Mouse (Mus musculus) layer of hippocampus, adult 2 months (tissue): ENCODE results near the gene Adamts12. TPM values are rescaled to one million over a fixed set of nuclear protein-coding genes. Genes with fewer than 3 reads are reported as not detected.
A peak's percentile ranks its signal among the peaks of the same experiment; 100 is the strongest.

Source experiments
- DNase-seq, 2 experiments: peaks; one replicate each; pipeline ENCODE4 v3.0.0; 2022; ENCODE audit warnings: low spot score in 2 of 2
- H3K27ac ChIP-seq: fragments of 200-600 bp; 2 replicates; pipeline ENCODE4 v1.8.1; 2022
- H3K4me3 ChIP-seq: fragments of 200-600 bp; 2 replicates; pipeline ENCODE4 v1.8.1; 2022; ENCODE audit warnings: mild to moderate bottlenecking
- CTCF ChIP-seq: fragments of 200-600 bp; conservative IDR thresholded peaks from 2 replicates; pipeline ENCODE4 v1.8.1; 2022; ENCODE audit warnings: antibody characterized with exemption, mild to moderate bottlenecking, moderate library complexity
- total RNA-seq, 2 experiments: library from RNA; stranded (reverse); gene quantifications; 2 replicates each; pipeline ENCODE4 v1.2.3; 2021

Gene Adamts12
- total RNA-seq, 2 experiments from 2014 or later: 0.39 to 1.3 TPM

DNA sequence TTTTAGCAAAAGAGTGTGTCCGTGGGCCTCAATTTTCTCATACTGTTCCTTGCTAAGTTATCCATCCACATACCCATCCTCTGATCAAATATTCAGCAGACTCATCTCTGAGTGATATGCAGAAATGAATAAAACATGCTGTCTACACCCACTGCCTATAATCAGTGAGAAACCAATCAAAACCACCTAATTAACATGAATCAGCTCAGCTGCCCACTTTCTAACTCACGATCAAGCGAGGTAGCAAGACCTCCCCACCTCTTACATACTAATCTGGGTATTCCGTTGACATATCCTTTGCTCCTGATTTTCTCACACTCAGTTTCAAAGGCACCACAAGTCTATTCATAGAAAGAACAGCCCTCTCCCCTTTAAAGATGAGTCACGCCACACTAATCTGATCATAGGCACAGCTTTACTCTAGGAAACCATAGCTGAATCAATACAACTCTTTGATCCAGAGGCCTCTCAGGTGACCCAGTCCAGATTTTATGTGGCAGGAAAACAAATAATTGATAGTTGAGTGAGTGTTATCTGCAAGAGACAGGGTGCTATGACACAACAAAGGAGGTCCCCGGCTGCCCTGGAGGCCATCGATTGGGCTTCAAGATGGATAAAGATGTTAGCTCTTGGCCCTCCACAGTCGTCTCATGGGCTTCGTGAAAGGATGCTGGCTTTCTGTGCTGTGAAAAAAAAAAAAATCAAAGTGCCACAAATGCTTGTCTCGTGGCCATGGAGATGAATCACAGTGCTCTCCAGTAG, 10.7 kb upstream of the Adamts12 start:
- TF ChIP-seq CTCF: no peak
- H3K4me3 ChIP-seq: no peak overlapping the region
- DNase-seq: no peak
- no peak overlapping the region for H3K27ac ChIP-seq

DNA sequence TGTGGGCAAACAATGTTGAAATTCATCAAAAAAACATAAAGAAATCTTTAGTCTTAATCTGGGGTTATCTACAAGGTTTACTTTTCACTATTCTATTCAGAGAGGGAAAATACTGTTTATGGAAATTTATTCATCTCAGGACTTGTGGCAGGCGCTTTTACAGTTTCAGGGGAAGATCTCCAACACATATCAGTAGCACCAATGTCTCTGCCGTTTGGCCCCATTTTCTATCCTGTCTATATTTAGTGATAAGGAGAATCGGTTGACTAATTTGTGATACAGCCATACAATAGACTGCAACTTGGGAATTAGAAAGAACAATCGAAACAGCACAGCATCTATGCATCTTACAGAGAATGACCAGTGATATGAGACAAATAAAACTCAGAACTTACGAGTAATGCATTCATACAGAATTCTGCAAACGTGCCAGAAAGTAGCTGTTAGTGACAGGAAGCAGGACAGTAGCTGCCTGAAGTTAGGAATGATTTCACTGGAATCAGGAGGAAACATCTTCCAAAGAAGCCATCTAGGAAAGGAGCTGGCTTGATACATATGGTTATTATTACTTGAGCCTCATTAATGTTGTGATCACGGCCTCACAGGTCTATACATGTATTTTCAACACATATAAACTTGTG, 10.0 kb upstream of the Adamts12 start:
- Histone ChIP-seq H3K4me3 (no peak overlapping the region), H3K27ac (no peak overlapping the region)
- TF ChIP-seq CTCF: no peak
- no peak for DNase-seq

DNA sequence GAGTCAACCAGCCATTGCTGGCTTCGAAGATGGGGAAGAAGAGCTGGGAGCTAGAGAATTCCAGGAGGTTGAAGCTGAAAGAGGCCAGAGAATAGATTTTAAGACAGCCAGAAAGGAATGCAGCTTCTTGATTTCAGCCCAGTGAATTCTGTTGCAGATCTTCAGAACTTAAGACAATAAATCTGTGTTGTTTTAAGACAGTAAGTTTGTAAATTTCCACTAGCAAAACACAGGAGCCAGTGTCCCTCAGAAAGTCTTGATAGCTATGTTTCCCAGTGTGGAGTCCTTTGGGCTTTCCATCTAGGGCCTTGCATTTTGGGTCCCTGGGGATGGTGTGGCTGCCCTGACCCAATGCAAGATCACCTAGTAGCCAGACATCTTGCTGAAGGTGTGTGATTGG, 1.7 kb upstream of the Adamts12 start:
- TF ChIP-seq CTCF: no peak
- DNase-seq: no peak
- Histone ChIP-seq H3K27ac (no peak overlapping the region), H3K4me3 (no peak overlapping the region)

DNA sequence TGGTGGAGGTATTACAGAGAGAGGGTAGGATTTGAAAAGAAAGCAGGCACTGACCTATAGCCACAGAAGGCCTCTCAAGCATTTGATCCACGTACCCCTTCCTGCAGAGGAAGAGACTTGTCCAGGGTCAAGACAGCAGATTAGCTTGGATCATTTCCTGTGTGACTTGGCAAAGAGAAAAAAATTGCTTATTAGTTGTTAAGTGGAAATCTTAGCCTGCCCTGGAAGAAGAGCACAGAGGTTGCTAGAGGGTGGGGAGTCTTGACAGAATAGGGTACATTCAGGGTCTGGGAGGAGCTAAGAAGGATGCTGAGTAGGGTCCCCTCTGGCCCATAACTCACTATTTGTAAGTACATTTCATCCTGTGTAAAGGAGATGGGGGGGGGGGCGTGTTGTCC, 431 bp upstream of the Adamts12 start:
- no peak for TF ChIP-seq CTCF
- H3K4me3 ChIP-seq: no peak overlapping the region
- DNase-seq: no peak
- no peak overlapping the region for H3K27ac ChIP-seq

DNA sequence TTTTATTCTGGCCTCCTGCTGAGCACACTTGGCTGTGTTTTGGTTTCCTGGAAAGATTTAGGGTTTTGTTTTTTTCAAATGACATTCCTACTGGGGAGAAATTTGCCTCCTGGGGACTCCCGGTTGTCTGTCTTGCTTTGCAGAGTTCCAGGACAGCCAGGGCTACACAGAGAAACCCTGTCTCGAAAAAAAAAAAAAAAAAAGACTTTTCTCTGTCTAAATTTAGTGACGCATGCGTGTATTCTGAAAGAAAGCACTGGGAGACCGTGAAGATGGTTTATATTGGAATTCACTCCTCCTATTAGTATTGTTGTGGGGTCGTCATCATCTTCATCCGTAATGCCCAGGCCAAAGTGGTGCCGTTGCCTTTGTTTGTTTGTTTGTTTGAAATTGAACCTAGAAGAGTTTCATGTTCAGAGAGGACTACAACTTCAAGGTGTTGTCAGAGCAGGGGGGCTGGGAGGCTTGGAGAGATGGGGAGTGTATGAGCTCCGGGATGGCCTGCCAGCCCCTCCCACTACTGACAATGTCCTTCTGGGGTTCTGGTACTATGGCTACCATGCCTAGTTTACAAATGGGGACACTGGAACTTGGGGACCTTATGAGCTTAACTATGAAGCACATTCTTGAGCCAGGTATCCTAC, 1.1 kb downstream of the Adamts12 start:
- Histone ChIP-seq H3K27ac (no peak overlapping the region), H3K4me3 (peak overlapping the region; percentile 38)
- DNase-seq: no peak
- TF ChIP-seq CTCF: no peak

DNA sequence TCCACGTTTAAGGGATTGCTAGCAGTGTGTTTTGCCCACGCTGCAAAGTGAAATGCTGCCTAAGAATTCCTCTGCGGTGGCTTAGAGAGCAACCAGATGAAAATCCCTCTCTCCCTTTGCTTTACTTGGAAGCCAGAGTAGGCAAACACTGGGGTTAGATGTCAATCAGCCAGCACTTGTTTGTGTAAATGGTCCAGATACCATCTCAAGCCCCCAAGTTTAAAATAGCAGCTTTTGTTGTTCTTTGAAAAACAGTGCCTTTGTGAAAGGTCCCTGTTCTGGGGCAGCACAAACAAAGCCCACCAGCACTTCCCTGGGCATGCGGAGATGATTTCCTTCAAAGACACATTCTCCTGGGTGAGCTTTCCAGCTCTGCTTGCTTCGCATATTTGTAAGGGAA, 1.7 kb downstream of the Adamts12 start:
- H3K4me3 ChIP-seq: no peak overlapping the region
- DNase-seq: no peak
- no peak for TF ChIP-seq CTCF
- no peak overlapping the region for H3K27ac ChIP-seq

DNA sequence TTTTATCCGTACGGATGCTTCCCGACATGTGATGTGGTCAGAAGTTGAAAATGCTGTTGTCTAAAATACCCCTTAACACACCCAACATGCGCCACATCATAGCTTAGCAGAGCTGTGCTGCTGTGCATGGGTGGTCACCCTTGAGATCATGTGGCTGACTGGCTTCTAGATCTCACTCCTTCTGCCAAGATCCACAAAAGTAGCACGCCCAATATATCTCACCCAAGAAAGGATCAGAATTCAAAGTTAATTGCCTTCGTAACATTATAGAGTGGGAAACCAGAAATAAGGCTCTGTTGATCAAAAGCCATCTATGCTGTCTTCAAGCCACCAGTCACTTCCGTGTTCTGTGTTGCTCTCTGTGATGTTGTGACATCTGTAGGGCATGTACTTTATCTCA, 3.3 kb downstream of the Adamts12 start:
- Histone ChIP-seq H3K27ac (no peak overlapping the region), H3K4me3 (no peak overlapping the region)
- DNase-seq: no peak
- TF ChIP-seq CTCF: no peak

DNA sequence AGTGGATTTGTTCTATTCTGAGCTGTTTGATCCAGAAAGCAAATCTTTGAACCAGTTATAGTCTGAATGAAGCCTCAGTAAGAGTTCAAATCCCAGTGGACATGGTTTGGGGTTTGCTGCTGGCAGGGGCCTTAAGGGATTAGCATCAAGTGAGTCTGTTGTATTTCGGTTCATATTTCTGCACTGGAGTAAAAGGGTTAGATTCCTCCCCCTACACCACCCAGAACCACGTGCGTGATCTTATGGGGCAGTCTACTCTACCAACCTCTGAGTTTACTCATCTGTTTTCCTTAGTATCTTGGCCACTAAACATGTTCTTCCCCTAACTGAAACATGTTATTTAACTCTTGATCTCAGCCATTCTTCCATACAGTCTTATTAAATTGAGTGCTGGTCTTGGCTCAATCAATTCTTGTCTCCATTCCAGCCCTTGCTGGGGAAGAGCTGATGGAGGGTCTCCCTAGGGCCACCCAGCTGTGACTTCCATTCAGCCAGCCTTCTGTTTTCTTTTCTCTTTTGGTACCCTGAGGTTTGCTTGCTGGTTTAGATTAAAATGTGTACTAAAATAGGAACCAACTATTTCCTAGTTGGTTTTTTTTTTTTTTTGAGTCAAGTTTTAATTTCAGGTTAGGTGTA, 11.3 kb downstream of the Adamts12 start:
- no peak for TF ChIP-seq CTCF
- H3K27ac ChIP-seq: no peak overlapping the region
- no peak overlapping the region for H3K4me3 ChIP-seq
- DNase-seq: no peak

DNA sequence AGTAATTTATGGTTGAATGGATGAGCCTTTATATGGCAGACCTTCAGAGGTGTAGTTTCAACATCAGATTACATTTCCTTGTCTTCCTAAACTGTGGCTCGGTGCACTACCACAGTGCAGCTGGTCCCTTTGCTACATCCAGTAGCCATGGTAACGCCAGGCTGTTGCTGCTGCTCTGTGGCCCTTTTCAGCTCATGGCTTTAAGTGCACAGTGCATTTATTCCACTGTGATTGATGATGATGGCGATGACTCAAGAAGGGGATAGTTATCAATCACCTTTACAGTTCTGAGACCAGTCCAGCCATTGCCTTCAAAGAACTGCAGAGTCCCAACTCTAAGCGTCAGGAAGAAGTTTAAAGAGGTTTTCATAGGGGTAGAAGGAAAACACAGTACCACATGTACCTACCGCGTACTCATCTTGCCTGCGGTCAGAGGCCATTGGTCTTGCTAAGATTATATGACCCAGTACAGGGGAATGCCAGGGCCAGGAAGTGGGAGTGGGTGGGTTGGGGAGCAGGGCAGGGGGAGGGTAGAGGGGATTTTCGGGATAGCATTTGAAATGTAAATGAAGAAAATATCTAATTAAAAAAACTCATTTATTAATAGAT, 18.5 kb downstream of the Adamts12 start:
- DNase-seq: peak in 1 of 2 experiments; percentile 17
- Histone ChIP-seq H3K4me3 (no peak overlapping the region), H3K27ac (no peak overlapping the region)
- no peak for TF ChIP-seq CTCF

DNA sequence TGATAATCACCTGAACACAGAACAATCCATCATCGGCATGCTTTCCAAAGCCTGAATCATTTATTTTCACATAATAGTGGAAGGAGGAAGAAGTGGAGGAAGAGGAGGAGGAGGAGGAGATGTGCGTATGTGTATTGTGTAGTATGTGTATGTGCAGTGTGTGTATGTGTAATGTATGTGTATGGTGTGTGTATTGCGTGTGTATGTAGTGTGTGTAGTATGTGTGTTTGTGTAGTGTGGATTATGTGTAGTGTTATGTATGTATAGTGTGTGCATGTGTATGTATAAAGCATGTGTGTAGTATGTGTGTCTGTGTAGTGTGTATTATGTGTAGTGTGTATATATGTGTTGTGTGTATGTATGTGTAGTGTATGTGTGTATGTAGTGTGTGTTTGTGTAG, 19.1 kb downstream of the Adamts12 start:
- no peak for TF ChIP-seq CTCF
- DNase-seq: no peak

DNA sequence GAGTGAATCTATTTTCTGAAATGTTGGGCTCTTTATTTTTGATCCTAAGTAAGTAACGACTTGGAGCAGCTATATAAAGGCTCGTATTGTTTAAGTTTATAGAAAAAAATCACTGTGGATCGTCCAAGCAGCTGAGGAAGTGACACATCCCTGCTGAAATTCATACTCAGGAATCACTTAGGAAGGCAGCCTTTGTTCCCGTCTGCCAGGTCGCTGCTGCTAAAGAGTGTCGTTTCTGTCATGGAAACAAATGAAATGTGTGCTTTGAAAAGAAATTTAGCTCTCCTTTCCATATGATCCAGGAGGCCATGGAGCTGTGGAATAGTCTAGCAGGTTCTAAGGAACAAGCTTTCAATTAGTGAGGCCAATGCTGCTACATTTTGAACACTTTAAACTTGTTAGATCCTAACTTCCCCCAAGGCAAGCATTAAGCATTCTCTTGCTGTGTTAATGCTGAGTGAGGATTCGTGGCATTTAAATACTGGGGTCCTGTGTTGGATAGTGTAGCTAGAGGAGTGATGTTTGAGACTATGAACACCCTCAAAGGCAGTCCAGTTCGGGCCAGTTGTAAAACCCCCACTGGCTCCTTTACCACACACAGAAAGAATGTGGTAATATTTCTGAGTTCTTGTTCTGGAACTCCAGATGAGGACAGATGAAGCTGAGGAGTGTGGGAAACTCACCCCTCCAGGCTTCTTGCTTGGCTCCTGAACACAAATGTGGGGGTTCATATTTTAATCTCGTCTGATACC, 19.8 kb downstream of the Adamts12 start:
- H3K4me3 ChIP-seq: no peak overlapping the region
- TF ChIP-seq CTCF: no peak
- DNase-seq: no peak
- H3K27ac ChIP-seq: no peak overlapping the region

More for the DNA sequence above, 19.1 kb downstream of the Adamts12 start:
- Histone ChIP-seq H3K27ac (no peak overlapping the region), H3K4me3 (no peak overlapping the region)

DNA sequence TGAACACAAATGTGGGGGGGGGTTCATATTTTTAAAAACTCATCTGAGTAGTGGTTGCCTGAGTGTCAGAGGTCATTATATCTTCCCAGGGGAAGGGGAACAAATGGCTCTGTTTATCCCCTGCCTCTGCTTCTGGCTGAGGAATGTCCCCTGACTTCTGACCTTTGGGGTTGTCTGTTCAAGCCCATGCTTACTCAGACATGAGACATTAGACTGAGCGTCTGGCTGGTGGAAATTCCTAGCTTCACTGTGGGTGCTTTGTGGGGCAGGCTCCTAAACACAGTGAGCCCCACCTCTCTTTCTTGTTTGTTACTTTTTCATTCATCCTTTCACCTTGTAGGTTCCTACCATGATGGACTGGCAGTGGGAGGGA, 20.4 kb downstream of the Adamts12 start:
- no peak overlapping the region for H3K27ac ChIP-seq
- no peak for TF ChIP-seq CTCF
- DNase-seq: no peak
- no peak overlapping the region for H3K4me3 ChIP-seq

DNA sequence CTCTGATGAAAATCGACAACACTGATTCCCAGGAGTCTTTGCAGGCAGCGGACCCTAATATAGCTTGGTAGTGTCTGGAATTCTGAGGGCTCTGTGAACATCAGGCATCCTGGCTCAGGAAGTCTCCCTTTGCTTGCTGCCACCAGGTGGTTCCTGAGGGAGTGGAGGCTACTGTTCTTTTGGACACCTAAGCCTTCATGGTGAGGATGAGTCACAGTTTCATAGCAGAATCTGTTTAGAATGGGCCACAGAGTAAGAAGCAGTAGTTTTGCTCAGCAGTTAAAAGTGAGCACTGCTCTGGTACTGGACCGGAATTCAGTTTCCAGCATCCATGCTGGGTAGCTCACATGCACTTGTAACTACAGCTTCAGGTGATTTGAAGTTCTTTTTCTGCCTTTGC, 24.9 kb downstream of the Adamts12 start:
- no peak for TF ChIP-seq CTCF
- Histone ChIP-seq H3K4me3 (no peak overlapping the region), H3K27ac (no peak overlapping the region)
- DNase-seq: no peak
